Mouse (Mus musculus) testis, adult 2 months (tissue): ENCODE results near the gene Oaf. TPM values are rescaled to one million over a fixed set of nuclear protein-coding genes. Genes with fewer than 3 reads are reported as not detected.

Experiments used
- H3K27ac ChIP-seq: fragments of 200-500 bp; 2 replicates; pipeline ENCODE4 v1.5.1; 2012; ENCODE audit warnings: low read depth, low read length; ENCODE audit not compliant: control insufficient read depth, insufficient read depth
- H3K27me3 ChIP-seq: fragments of 200-500 bp; 2 replicates; pipeline ENCODE4 v1.6.1; 2012; ENCODE audit warnings: mild to moderate bottlenecking, low read length, moderate library complexity; ENCODE audit not compliant: control insufficient read depth, insufficient read depth
- H3K36me3 ChIP-seq: fragments of 200-500 bp; 2 replicates; pipeline ENCODE4 v1.6.1; 2012; ENCODE audit warnings: mild to moderate bottlenecking, low read length; ENCODE audit not compliant: control insufficient read depth, insufficient read depth
- H3K4me1 ChIP-seq: fragments of 200-500 bp; 2 replicates; pipeline ENCODE4 v1.6.1; 2012; ENCODE audit warnings: low read length; ENCODE audit not compliant: control insufficient read depth, insufficient read depth
- H3K4me3 ChIP-seq: fragments of 200-500 bp; 2 replicates; pipeline ENCODE4 v1.5.1; 2012; ENCODE audit warnings: low read depth, mild to moderate bottlenecking, low read length, moderate library complexity, mixed read lengths; ENCODE audit not compliant: control insufficient read depth
- CTCF ChIP-seq: fragments of 200-500 bp; IDR thresholded peaks from 2 replicates; pipeline ENCODE4 v1.5.1; 2012; ENCODE audit warnings: low read depth, mild to moderate bottlenecking, inconsistent platforms, low read length, moderate library complexity; ENCODE audit not compliant: control insufficient read depth, insufficient read depth, insufficient replicate concordance
- POLR2A ChIP-seq: fragments of 200-500 bp; IDR thresholded peaks from 2 replicates; pipeline ENCODE4 v1.6.1; 2012; ENCODE audit warnings: low read depth, mild to moderate bottlenecking, inconsistent platforms, low read length, moderate library complexity; ENCODE audit not compliant: control insufficient read depth
- polyA plus RNA-seq: library from polyadenylated mRNA; depleted of rRNA; stranded (reverse); fragments of >200 nt; gene quantifications from 2 replicates; pipeline ENCODE4 v1.2.3, GENCODE M21; 2012

Oaf gene
- polyA plus RNA-seq, 1 experiment, result 2.0 TPM

GRCm38 (mm10) chr9:43230886-43231285 is 8.8 kb downstream of the Oaf start:
- H3K27me3 ChIP-seq, result no peaks in the 10 kb centered on the region
- TF ChIP-seq POLR2A (no peak), CTCF (no peak)
- H3K4me1 ChIP-seq, result no peaks in the 10 kb centered on the region
- H3K27ac ChIP-seq, result no peak overlapping the region
- H3K36me3 ChIP-seq, result no peaks in the 10 kb centered on the region
- H3K4me3 ChIP-seq, result no peak overlapping the region

- Histone ChIP-seq H3K4me1 (no peaks in the 10 kb centered on the region), H3K4me3 (no peak overlapping the region), H3K36me3 (no peaks in the 10 kb centered on the region), H3K27me3 (no peaks in the 10 kb centered on the region), H3K27ac (no peak overlapping the region)
- TF ChIP-seq POLR2A (no peak), CTCF (no peak)
Observed at GRCm38 (mm10) chr9:43229962-43230361, 9.7 kb downstream of the Oaf start.

GRCm38 (mm10) chr9:43229398-43229895 is 10.3 kb downstream of the Oaf start:
- no peak for TF ChIP-seq CTCF
- no peak for TF ChIP-seq POLR2A
- no peaks in the 10 kb centered on the region for H3K4me1 ChIP-seq
- no peak overlapping the region for H3K4me3 ChIP-seq
- no peaks in the 10 kb centered on the region for H3K27me3 ChIP-seq
- H3K36me3 ChIP-seq, result no peaks in the 10 kb centered on the region
- no peak overlapping the region for H3K27ac ChIP-seq

- Histone ChIP-seq H3K4me1 (no peaks in the 10 kb centered on the region), H3K36me3 (no peaks in the 10 kb centered on the region), H3K4me3 (no peak overlapping the region), H3K27me3 (no peaks in the 10 kb centered on the region), H3K27ac (no peak overlapping the region)
- no peak for TF ChIP-seq POLR2A
- TF ChIP-seq CTCF, result no peak
Observed at GRCm38 (mm10) chr9:43228745-43229144, 11.0 kb downstream of the Oaf start.

GRCm38 (mm10) chr9:43227626-43228025 is 12.1 kb downstream of the Oaf start:
- no peak overlapping the region for H3K27ac ChIP-seq
- H3K27me3 ChIP-seq, result no peaks in the 10 kb centered on the region
- TF ChIP-seq POLR2A (no peak), CTCF (no peak)
- H3K36me3 ChIP-seq, result no peaks in the 10 kb centered on the region
- H3K4me3 ChIP-seq, result no peak overlapping the region
- H3K4me1 ChIP-seq, result no peaks in the 10 kb centered on the region

- no peak overlapping the region for H3K27ac ChIP-seq
- no peaks in the 10 kb centered on the region for H3K36me3 ChIP-seq
Observed at GRCm38 (mm10) chr9:43226573-43227160, 13.0 kb downstream of the Oaf start.

GRCm38 (mm10) chr9:43225481-43225880 is 14.2 kb downstream of the Oaf start:
- Histone ChIP-seq H3K4me3 (no peak overlapping the region), H3K27me3 (no peaks in the 10 kb centered on the region), H3K27ac (no peak overlapping the region), H3K36me3 (no peaks in the 10 kb centered on the region), H3K4me1 (no peaks in the 10 kb centered on the region; the same call in 1 of the 2 replicates)
- no peak for TF ChIP-seq CTCF
- no peak for TF ChIP-seq POLR2A

More at GRCm38 (mm10) chr9:43226573-43227160, 13.0 kb downstream of the Oaf start:
- Histone ChIP-seq H3K4me3 (no peak overlapping the region), H3K4me1 (no peaks in the 10 kb centered on the region; the same call in 1 of the 2 replicates), H3K27me3 (no peaks in the 10 kb centered on the region)
- TF ChIP-seq POLR2A (no peak), CTCF (no peak)

- no peaks in the 10 kb centered on the region for H3K36me3 ChIP-seq
- no peak overlapping the region for H3K4me3 ChIP-seq
- H3K4me1 ChIP-seq, result no peaks in the 10 kb centered on the region; the same call in 1 of the 2 replicates
- no peaks in the 10 kb centered on the region for H3K27me3 ChIP-seq
- no peak overlapping the region for H3K27ac ChIP-seq
- no peak for TF ChIP-seq CTCF
- no peak for TF ChIP-seq POLR2A
Observed at GRCm38 (mm10) chr9:43224771-43225355, 14.8 kb downstream of the Oaf start.
